Mouse (Mus musculus) heart, postnatal 14 days (tissue): ENCODE measurements around the gene Rnf41. TPM values are rescaled to one million over a fixed set of nuclear protein-coding genes. Genes with fewer than 3 reads are reported as not detected.

Experiments
- DNase-seq, 2 experiments: peaks; one replicate each; pipeline ENCODE4 v3.0.0; 2021 to 2022
- intact Hi-C: fragments of 180-260 bp; cut with DNase I; formaldehyde crosslinking; loops from one replicate; pipeline ENCODE4 v1.15.1; 2025
- long read RNA-seq, 2 experiments: library from polyadenylated mRNA; stranded (forward); transcript quantifications; one replicate each; pipeline ENCODE4 v2.0.0; 2021
- total RNA-seq, 2 experiments: library from RNA; stranded (reverse); gene quantifications; 2 replicates each; pipeline ENCODE4 v1.2.3; 2021

Rnf41 gene
- 10 to 100 TPM; 19.7 to 19.8 TPM for total RNA-seq
- long read RNA-seq, experiment 1, partial matches to known transcripts: 2 of 12 reads
- long read RNA-seq, experiment 1, other reads (novel, unspliced or antisense): 7 of 12 reads
- long read RNA-seq, experiment 2, transcript Rnf41-201 (7 exons, 3,144 nt): major isoform, 6 of 13 reads
- long read RNA-seq, experiment 2, partial matches to known transcripts: 0 of 13 reads
- long read RNA-seq, experiment 2, other reads (novel, unspliced or antisense): 7 of 13 reads

DNA sequence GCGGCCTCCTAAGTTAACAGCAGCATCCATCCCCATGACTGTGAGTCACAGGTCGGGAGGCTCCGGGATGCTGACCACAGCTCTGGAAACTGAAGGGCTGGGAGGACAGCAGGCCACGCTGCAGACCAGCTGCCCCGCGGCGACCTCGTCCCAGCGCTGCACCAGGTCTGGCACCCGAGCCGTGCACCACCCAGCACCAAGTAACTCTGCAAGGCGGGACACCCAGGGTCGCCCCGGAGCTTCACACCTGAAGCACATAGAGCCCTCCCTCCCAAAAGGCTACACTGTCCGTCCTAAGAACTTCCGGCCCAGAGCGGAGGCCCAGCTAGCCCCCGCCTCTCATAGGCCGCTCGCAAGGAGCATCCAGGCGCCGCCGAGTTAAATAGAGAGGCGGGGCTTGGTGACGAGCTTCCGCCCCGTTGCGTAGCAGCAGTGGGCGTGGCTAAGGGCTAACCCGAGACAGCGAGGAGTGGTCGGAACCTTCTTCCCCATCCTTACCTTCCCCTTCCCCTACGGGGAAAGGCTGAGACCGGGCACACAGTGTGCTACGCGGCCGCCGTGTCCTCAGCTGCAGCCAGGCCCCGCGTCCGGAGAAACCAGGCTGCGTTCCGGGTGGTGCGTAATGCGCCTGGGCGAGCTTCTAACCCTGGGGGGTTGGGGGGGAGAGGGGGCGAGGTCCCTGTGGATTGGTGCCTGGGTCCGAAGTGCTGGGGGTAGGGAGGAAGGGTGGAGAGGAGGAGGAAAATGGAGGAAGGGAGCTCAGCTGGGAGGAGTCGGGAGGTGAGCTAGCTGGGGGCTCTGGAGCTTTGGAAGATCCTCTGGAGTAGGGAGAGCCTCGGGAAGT, at the start of gene Rnf41, which contains the start of gene Nabp2:
Rnf41 (plus strand) TSS at position 447 of the 844 bp plus-strand sequence.
Nabp2 (minus strand) TSS at position 282 of the 844 bp plus-strand sequence.
- DNase-seq: peak; percentile 97 to 99
- intact Hi-C loops: loop anchor here (1.0 to 2.0 kb wide), 2 partner anchors 15 to 44 kb away; no protein-coding TSS in a partner anchor

DNA sequence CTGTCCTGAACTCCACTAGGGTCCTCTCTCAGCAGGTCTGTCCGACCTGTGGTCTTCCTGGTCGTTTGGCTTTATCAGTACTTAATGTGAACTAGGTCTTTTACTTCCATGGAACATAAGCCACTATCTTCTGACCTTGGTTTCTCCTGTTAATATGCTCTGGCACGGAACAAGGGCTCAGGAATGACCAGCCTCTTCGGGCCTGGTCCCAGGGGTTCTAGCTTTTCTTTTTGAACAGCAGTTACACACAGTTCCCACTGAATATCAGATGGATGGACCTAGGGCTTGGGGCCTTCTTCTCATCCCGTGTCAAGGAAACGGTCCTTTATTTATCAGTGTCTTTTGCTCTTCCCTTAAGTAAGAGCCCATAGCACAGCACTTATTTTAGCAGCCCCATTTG, 49.6 kb upstream of the Rnf41 start:
- intact Hi-C loops: no loop called here
- DNase-seq: no peak

DNA sequence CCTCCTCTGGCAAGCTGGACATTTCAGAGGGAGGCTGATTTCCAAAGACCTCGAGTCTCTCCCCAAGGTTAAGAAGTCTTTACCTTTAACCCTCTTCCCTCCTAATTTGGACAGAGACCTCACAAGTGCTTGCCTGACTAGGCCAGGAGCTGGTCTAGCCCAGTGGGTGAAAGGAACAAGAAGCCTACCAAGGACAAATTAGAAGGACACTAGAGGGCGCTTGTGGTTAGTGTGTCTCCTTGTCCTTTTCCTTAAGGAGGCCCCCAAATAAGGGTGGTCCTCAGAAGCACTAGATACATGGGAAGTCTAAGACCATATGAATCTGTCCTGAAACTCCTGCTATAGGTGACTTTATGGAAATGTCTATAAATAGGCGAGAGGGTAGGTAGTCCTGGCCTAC, 48.9 kb upstream of the Rnf41 start:
- DNase-seq: peak in 1 of 2 experiments; percentile 45
- intact Hi-C loops: no loop called here

DNA sequence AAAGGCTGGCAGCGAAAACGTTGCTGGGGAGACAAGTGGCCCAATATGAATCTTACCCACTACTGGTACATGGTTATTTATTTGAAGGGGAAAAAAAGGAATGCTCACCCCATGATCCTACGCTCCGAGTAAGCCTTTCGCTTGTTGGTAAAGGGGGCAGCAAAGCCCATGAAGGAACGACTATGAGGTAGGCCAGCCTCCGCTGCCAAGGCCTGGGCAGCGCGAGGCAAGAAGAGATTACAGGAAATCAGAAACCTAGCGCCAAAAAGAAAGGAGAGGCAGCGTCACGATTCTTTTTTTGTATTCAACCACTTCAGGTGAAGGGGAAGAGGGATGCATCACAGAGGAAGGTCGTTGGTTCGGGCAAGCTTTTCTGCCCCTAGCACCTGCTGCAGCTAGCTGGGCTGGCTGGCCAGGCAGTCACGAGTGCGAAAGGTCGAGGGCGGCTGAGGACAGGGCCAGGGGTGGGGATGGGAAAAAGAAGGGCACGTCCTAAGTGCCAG, 43.5 kb upstream of the Rnf41 start:
- DNase-seq: no peak
- intact Hi-C loops: no loop called here

DNA sequence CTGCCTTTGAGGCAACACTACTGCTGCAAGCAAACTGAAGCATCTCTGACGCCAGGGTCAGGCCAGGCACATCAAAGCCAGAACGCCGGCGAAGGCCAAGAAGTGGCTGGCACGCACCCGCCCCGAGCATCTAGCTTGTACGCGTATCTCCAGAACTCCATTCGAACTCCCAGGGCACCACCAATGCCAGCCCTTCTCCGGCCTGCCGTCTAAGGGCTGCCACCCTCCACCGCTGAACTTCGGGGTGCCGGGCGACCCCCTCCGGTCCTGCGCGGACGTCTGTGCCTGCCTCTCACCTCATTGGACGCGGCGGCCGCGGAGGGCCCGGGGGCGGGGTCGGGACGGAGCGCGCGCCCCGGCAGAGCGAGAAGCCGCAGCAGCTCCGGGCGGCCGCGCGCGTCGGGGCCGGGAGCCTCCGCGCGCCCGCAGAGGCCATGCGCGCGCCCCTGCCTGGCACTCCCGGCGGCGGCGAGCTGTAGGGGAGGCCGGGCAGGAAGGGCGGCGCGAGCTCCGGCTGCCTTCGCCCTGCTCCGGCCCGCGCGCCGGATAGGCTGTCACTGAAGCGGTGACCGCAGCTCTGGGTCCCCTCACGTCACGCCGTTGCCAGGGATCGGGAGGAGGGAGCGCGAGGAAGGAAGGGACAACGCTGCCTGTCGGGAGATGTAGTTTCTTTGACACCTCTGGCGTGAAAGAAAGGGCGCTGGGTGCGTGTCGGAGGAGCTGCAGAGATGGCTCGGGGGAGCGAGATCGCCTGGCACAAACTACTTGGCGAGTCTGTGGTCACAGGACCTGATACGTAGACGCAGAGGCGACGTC, 42.8 kb upstream of the Rnf41 start, which contains the start of gene Coq10a:
Coq10a (minus strand) TSS at position 596 of the 816 bp plus-strand sequence.
- peak; percentile 91 to 93 for DNase-seq
- intact Hi-C loops: loop anchor here (1.0 kb wide), 1 partner anchor 90 kb away; no protein-coding TSS in a partner anchor

DNA sequence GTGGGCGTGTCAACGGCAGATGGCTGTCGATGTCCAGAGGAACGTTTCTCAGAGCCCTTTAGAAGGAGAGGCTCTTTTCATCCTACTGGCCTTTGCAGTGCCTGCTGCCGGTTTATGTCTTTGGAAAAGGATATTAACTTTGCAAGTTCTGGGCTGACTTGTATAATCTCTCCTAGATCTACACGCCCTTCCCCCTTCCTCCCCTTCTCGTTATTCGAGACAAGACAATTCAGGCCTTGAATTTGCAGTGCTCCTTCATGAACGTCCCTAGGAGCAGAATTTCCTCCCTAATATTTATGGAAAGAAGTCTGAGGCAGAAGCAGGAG, 42.3 kb upstream of the Rnf41 start:
- DNase-seq: no peak
- intact Hi-C loops: loop anchor here (1.0 kb wide), 1 partner anchor 89 kb away; no protein-coding TSS in a partner anchor

DNA sequence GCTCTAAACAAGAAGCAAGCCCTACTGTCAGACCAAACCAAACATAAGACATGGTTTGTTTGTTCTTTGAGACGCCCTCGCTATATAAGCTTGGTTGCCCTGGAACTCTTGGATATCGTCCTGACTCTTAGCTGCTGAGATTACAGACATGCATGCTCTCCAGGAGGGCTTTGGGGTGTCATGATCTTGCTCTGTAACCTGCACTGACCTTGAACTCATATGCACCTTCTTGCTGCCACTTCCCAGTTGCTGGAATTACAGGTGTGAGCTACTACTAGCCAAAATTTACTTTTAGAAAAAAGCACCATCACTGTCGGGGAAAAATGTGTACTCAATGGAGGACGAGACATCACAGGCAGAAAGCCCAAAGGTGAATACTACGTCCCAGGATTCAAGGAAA, 41.9 kb upstream of the Rnf41 start:
- no peak for DNase-seq
- intact Hi-C loops: loop anchor here (1.0 kb wide), 1 partner anchor 89 kb away; no protein-coding TSS in a partner anchor

DNA sequence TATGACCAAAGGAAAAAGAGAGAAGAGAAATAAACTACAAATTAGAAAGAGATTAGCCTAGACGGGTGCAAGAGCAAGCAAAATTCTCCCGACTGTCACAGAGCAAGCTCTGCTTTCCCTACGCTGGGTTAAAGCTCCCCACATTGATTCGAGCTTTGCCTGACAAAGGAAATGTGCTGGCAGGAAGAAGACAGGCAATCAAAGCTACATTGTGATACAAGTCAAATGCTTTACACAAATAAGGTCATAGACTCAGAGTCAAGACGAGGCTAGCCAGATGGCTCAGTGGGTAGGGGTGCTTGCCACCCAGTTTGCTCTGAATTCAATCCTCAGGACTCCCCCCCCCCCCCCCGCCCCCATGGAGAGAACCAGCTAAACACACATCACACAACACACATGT, 41.4 kb upstream of the Rnf41 start:
- intact Hi-C loops: no loop called here
- no peak for DNase-seq

DNA sequence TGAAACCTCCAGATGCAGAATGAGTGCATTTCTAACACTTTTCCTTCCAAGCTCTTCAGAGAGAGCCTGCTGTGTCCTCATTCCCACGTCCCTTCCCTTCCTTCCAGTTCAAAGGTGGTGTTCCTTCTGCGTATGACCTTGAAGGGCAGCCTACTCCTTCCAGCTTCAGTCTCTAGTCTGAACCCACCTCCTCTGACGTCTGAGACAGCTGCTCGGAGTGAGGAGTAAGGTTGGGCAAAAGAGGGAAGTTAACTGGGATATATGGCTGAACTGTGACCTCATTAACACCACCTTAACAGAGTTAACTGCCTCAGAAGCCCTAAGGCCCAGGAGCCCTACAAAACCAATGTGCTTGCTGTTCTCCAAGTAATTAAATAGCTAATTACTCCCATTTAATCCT, 40.9 kb upstream of the Rnf41 start:
- DNase-seq: no peak
- intact Hi-C loops: no loop called here

DNA sequence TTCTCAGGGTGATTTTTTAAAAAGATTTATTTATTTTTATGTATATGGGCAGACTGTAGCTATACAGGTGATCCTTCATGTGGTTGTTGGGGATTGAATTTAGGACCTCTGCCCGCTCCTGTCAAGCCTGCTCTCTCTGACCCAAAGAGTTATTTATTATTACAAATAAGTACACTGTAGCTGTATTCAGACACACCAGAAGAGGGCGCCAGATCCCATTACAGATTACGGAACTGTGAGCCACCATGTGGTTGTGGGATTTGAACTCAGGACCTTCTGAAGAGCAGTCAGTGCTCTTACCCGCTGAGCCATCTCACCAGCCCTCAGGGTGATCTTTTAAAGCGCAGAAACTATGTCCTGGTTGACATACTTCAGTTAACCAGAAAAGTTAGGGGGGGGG, 39.3 kb upstream of the Rnf41 start:
- intact Hi-C loops: no loop called here
- no peak for DNase-seq

DNA sequence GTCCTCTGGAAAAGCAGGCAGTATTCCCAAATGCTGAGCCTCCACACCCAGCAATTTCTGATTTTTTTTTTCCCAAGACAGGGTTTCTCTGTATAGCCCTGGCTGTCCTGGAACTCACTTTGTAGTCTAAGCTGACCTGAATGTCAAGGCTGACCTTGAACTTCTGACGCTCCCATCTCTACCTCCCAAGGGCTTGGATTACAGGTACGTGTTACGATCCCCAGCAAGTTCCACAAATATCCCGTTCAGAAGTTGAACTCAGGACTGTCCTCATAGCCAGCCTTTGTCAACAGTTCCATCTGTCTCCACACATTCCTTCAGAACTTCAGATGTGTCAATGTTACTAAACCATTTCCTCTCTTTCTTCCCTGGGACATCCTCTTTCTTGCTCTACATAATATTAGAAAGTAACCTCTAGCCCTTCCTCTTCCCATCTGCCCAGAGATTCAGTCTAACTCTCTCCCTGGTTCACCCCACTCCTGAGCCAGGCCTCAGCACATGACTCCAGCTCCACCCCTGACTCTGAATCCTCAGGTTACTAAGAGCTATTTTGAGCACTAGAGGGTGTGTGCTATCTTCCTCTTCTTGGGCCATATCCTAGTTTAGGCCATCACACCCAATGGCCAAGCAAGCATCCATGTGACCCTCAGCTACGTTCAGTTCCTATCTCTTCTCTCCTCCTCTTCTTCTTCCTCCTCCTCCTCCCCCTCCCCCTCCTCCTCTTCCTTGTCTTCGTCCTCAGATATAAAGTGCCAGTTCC, 38.3 kb upstream of the Rnf41 start:
- peak in 1 of 2 experiments; percentile 46 for DNase-seq
- intact Hi-C loops: no loop called here

DNA sequence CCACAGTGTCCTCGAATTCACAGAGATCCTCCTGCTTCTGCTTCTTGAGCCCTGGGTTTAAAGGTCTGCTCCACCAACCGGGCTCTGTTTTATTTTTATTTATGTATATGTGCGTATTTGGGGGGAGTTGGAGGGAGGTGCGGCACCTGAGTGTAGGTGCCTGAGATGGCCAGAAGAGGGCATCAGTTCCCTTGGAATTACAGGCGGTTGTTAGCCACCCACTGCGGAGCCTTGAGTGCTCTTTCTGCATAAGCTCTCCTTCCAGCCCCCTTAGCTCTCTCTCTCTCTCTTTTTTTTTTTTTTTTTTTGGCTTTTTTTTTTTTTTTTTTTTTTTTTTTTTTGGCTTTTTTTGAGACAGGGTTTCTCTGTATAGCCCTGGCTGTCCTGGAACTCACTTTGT, 37.1 kb upstream of the Rnf41 start:
- intact Hi-C loops: no loop called here
- DNase-seq: no peak

DNA sequence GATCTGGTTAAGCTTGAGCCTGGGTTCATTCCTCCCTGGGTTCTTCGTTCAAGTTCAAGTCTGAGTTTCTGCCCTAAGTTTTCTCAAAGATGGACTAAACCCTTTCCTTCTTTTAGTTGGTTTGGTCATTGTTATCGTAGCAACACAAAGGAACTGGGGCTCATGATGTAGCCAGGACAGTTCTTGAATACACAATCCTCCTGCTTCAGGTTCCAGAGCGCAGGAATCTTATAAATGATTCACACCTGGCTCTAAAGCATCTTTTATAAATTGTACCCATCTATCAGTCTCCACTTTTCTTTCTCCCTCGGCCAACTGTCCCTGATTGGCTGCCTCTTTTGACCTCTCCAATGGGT, 35.4 kb upstream of the Rnf41 start:
- intact Hi-C loops: loop anchor here (2.0 kb wide), 2 partner anchors 33 to 83 kb away; partner anchors contain the start of gene Smarcc2
- no peak for DNase-seq

DNA sequence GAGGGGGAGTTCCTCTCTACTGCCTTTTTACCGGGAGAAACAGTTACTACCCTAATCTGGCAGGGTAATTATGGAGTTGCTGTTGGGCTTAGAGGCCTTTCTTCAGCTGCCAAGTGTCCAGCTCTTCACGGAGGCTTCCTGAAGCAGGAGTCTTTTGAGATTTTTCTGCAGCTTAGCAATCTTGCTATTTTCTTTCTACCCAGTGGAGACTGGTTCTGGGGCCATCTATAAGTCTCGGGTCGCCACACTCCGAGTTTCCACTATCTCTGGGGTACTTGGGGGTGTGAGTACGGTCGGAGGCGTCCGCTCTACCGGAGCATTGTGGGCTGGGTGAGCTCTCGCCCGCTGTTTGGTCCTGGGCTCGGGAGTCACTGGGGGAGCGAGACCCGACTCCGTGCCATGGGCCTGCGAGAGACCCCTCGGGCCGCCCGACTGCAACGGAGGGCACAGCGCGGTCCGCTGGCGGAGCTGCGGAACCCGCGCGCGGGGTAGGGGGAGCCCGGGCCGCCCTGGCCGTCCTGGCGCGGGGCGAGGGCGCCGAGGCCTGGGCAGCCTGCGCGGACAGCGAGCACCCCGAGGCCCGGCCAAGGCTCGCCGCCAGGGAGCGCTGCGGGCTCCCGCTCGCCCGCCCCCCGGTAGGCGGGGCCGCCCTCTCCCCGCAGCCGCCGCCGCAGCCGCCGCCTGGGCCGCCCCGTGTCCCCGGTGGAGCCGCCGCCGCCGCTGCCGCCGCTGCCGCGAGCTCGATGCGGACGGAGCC, 34.8 kb upstream of the Rnf41 start, which contains the start of gene Ankrd52:
Ankrd52 (plus strand) TSS at position 661 of the 757 bp plus-strand sequence.
- peak; percentile 95 to 97 for DNase-seq
- intact Hi-C loops: loop anchor here (2.0 kb wide), 2 partner anchors 32 to 82 kb away; partner anchors contain the start of gene Smarcc2

DNA sequence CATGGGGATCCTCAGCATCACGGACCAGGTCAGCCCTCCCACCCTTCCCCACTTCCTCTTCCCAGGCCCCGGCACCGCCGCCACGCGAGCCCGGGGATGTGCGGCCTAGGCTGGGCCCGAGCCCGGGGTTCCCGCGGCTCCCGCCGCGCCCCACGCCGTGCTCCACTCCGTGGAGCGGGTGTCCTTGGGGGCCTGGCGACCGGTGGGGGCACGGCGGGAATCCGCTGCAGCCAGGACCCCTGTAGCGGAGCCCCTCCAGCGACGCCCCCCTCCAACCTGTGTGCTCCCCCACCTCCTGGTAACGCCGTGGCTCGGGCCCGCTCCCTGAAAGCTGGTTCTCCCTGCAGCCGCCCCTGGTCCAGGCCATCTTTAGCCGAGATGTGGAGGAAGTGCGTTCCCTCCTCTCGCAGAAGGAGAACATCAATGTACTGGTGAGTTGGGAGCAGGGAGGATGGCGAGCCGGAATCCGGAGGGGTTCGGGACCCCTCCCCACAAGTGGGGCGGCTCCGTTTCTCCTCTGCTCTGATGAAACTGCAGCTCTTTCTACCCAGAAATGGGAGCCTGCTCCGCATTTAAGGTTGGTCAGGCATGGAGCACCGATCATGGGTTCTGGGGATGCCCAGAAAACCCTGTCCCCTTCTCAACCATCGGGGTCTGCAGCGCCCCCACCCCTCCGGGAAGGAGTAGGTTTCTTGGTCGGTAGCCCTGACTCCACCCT, 34.1 kb upstream of the Rnf41 start:
- peak in 1 of 2 experiments; percentile 57 for DNase-seq
- intact Hi-C loops: loop anchor here (2.0 kb wide), 2 partner anchors 31 to 81 kb away; partner anchors contain the start of gene Smarcc2

DNA sequence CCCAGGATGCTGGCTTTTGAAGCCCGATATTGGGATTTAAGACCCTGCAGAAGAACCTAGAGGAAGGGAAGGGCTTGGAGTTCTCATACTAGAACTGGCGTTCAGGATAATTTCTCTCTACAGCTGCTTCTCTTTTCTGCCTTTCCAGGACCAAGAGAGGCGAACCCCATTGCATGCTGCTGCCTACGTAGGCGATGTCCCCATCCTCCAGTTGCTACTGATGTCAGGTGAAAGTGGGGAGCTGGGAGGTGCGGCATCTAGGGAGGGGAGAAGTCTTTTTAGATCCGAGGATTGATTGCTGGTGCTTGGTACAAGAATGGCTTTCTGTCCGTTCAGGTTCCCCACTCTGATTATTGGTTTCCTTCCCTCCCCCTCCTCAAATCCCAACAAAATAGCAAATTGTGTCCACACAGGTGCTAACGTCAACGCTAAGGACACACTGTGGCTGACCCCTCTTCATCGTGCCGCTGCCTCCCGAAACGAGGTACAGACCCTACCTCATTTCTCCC, 33.5 kb upstream of the Rnf41 start:
- no peak for DNase-seq
- intact Hi-C loops: loop anchor here (2.0 kb wide), 2 partner anchors 31 to 81 kb away; partner anchors contain the start of gene Smarcc2

DNA sequence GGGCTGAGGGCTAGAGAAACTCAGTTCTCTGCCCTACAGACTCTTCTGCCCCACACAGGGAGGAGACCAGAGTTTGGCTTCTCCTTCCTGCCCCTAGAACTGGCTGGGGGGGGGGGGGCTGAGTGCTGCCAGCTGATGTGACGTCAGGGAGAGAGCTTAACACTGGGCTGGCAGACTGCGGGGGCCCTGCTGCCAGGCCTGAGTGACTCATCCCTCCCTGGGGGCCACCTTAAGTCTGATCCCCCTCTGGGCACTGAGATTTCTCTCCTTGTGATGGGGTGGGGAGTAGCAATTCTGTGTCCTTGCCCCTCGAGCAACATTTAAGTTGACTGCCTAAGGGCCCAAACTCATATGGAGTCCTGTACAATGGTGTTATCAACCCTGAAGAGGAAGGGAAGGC, 33.0 kb upstream of the Rnf41 start:
- no peak for DNase-seq
- intact Hi-C loops: no loop called here

DNA sequence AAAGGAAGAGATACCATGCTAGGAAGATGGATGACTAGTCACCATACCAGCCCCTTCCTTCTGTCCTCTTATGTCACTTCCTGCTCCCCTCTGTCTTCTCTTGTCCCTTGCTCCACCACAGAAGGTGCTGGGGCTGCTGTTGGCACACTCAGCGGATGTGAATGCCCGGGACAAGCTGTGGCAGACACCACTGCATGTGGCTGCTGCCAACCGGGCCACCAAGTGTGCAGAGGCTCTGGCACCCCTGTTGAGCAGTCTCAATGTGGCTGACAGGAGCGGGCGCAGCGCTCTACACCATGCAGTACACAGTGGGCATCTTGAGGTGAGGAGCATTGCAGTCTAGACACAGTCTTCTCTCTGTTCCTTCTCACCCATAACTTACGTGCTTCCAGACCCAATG, 32.2 kb upstream of the Rnf41 start:
- DNase-seq: no peak
- intact Hi-C loops: no loop called here
